Mouse (Mus musculus) embryonic facial prominence, embryonic 12.5 days (tissue): ENCODE measurements around the gene Scp2d1. TPM values are rescaled to one million over a fixed set of nuclear protein-coding genes. Genes with fewer than 3 reads are reported as not detected.

ENCODE experiments used
- ATAC-seq: fragments of 200-750 bp; cut with Nextera tagmentation; 2 replicates; pipeline ENCODE4 v1.8.0; 2017; ENCODE audit not compliant: insufficient number of reproducible peaks, insufficient read depth, low FRiP score, low TSS enrichment
- H3K27ac ChIP-seq: fragments of 300-500 bp; sonication (generic); 2 replicates; pipeline ENCODE4 v1.5.1; 2016; ENCODE audit warnings: mild to moderate bottlenecking
- H3K27me3 ChIP-seq: fragments of 300-500 bp; sonication (generic); 2 replicates; pipeline ENCODE4 v1.6.1; 2016; ENCODE audit warnings: mild to moderate bottlenecking, moderate library complexity
- H3K36me3 ChIP-seq: fragments of 300-500 bp; sonication (generic); 2 replicates; pipeline ENCODE4 v1.6.1; 2016; ENCODE audit warnings: mild to moderate bottlenecking
- H3K4me1 ChIP-seq: fragments of 300-500 bp; sonication (generic); 2 replicates; pipeline ENCODE4 v1.6.1; 2016
- H3K4me2 ChIP-seq: fragments of 300-500 bp; sonication (generic); replicated peaks from 2 replicates; pipeline ENCODE4 v1.6.1; 2016; ENCODE audit warnings: mild to moderate bottlenecking, moderate library complexity
- H3K4me3 ChIP-seq: fragments of 300-500 bp; sonication (generic); 2 replicates; pipeline ENCODE4 v1.5.1; 2016; ENCODE audit warnings: mild to moderate bottlenecking
- H3K9ac ChIP-seq: fragments of 300-500 bp; sonication (generic); 2 replicates; pipeline ENCODE4 v1.6.1; 2016; ENCODE audit warnings: mild to moderate bottlenecking, moderate library complexity
- H3K9me3 ChIP-seq: fragments of 300-500 bp; sonication (generic); 2 replicates; pipeline ENCODE4 v1.6.1; 2016; ENCODE audit warnings: mild to moderate bottlenecking, moderate library complexity
- WGBS: fragments of 180-500 bp; shearing (Covaris S2); methylation state at CpG from one replicate; pipeline ENCODE4 v1.1.7; 2016; 5-methylcytosine and 5-hydroxymethylcytosine counted together
- polyA plus RNA-seq: library from polyadenylated mRNA; unstranded; fragments of >200 nt; fragmentation: Nextera tagmentation; extraction: Ambion mirVana; gene quantifications from 2 replicates; pipeline ENCODE4 v1.2.1, GENCODE M21; 2016

Scp2d1 gene
- polyA plus RNA-seq, 1 experiment from 2014 or later = not detected

DNA sequence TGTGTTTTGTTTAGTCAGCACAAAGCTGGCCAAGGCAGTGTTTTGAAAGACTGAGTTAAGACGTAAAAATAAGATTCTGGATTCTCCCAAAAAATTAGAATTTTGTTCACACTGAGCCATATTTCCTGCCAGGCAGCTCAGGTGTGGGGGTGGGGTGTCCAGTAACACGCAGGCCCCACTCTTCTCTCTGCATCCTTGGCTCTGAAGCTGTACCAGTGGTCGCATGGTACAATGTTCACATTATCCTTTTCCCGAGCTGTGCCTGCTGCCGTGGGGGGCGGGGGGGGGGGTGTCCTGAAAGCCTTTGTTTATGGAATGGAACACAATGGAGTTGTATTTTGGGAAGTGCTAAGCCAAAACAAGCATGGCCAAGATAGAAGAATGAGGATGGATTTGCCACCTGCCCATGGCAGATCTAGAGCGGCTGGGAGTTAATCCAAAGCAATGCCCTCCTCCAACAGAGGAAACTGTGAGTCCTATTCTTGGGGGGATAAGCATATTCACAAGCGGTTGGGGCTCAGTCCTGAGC, 5.1 kb downstream of the Scp2d1 start:
- Histone ChIP-seq H3K36me3 (no peaks in the 10 kb centered on the region), H3K9ac (no peak overlapping the region), H3K27me3 (no peaks in the 10 kb centered on the region), H3K4me3 (no peak overlapping the region), H3K9me3 (no peaks in the 10 kb centered on the region), H3K4me1 (no peaks in the 10 kb centered on the region), H3K27ac (no peak overlapping the region), H3K4me2 (no peak overlapping the region)
- ATAC-seq = no peak
- 63% methylated on average over 8 of the region's 8 CpGs for WGBS

- 90% methylated on average over 5 of the region's 5 CpGs for WGBS
- no peak for ATAC-seq
Observed at GRCm38 (mm10) chr2:144836667-144837311, 13.3 kb downstream of the Scp2d1 start.

GRCm38 (mm10) chr2:144837312-144837679, 13.8 kb downstream of the Scp2d1 start:
- H3K9ac ChIP-seq = no peak overlapping the region
- H3K4me1 ChIP-seq = no peaks in the 10 kb centered on the region
- 78% methylated on average over 3 of the region's 3 CpGs for WGBS
- H3K9me3 ChIP-seq = no peaks in the 10 kb centered on the region
- no peak overlapping the region for H3K27ac ChIP-seq
- no peak overlapping the region for H3K4me3 ChIP-seq
- H3K36me3 ChIP-seq = no peaks in the 10 kb centered on the region
- H3K4me2 ChIP-seq = no peak overlapping the region
- no peak for ATAC-seq
- no peaks in the 10 kb centered on the region for H3K27me3 ChIP-seq

More at GRCm38 (mm10) chr2:144836667-144837311, 13.3 kb downstream of the Scp2d1 start:
- H3K4me2 ChIP-seq = no peak overlapping the region
- no peaks in the 10 kb centered on the region for H3K27me3 ChIP-seq
- no peaks in the 10 kb centered on the region for H3K36me3 ChIP-seq
- no peak overlapping the region for H3K9ac ChIP-seq
- H3K27ac ChIP-seq = no peak overlapping the region
- H3K4me1 ChIP-seq = no peaks in the 10 kb centered on the region
- no peaks in the 10 kb centered on the region for H3K9me3 ChIP-seq
- no peak overlapping the region for H3K4me3 ChIP-seq

GRCm38 (mm10) chr2:144868827-144869226, 45.4 kb downstream of the Scp2d1 start:
- no peaks in the 10 kb centered on the region for H3K9me3 ChIP-seq
- WGBS = 71% methylated on average over 2 of the region's 2 CpGs
- no peak overlapping the region for H3K4me2 ChIP-seq
- no peak overlapping the region for H3K9ac ChIP-seq
- no peak overlapping the region for H3K27ac ChIP-seq
- H3K36me3 ChIP-seq = no peaks in the 10 kb centered on the region
- H3K27me3 ChIP-seq = no peaks in the 10 kb centered on the region
- H3K4me3 ChIP-seq = no peak overlapping the region
- no peak for ATAC-seq
- no peaks in the 10 kb centered on the region for H3K4me1 ChIP-seq

Other genes with a start within 250 kb of the Scp2d1 start
- gene Smim26, start 229.6 kb upstream of the Scp2d1 start, polyA plus RNA-seq = 36.8 and 40.5 TPM in 2 replicates
- gene Dtd1, start 223.8 kb upstream of the Scp2d1 start, polyA plus RNA-seq = 36.6 and 41.1 TPM in 2 replicates